Mouse (Mus musculus): ENCODE measurements around the gene Cd86. TPM values are rescaled to one million over a fixed set of nuclear protein-coding genes. Genes with fewer than 3 reads are reported as not detected.

The Cd86 gene
- polyA plus RNA-seq, 1 experiment from 2014 or later = 1.7 TPM

Other genes with a start within 250 kb of the Cd86 start
- 0.57 and 1.4 TPM in 2 replicates for gene Stfa3, start 210.7 kb downstream of the Cd86 start, polyA plus RNA-seq (2015; fragmentation: Nextera tagmentation; extraction: Ambion mirVana)
- gene Casr, start 103.9 kb downstream of the Cd86 start, polyA plus RNA-seq (2015; fragmentation: Nextera tagmentation; extraction: Ambion mirVana) = 0.12 and 0.13 TPM in 2 replicates
- gene Ildr1, start 27.9 kb upstream of the Cd86 start, polyA plus RNA-seq (2015; fragmentation: Nextera tagmentation; extraction: Ambion mirVana) = 0.50 and 1.2 TPM in 2 replicates
- 1.8 and 4.8 TPM in 2 replicates for gene Slc15a2, start 118.9 kb upstream of the Cd86 start, polyA plus RNA-seq (2015; fragmentation: Nextera tagmentation; extraction: Ambion mirVana)
- 21.2 and 21.6 TPM in 2 replicates for gene Iqcb1, start 162.3 kb upstream of the Cd86 start, polyA plus RNA-seq (2015; fragmentation: Nextera tagmentation; extraction: Ambion mirVana)
- 0.62 and 0.79 TPM in 2 replicates for gene Eaf2, start 208.9 kb upstream of the Cd86 start, polyA plus RNA-seq (2015; fragmentation: Nextera tagmentation; extraction: Ambion mirVana)
- 53.0 and 54.4 TPM in 2 replicates for gene Golgb1, start 209.1 kb upstream of the Cd86 start, polyA plus RNA-seq (2015; fragmentation: Nextera tagmentation; extraction: Ambion mirVana)